Mouse (Mus musculus) T-helper 1 cell (primary cell): ENCODE data around the gene Ncbp2.

ENCODE experiments used
- in situ Hi-C: fragments of 300-600 bp; cut with MboI, MseI; formaldehyde crosslinking; loops from one replicate; pipeline ENCODE4 v1.15.1; 2025; ENCODE audit warnings: high pct_unique_total_duplicates

Gene Ncbp2

GRCm38 (mm10) chr16:31948345-31948774, at the start of gene Ncbp2, which contains the start of gene 0610012G03Rik:
Ncbp2 (plus strand) TSS chr16:31948513.
0610012G03Rik (minus strand) TSS chr16:31948494.
- in situ Hi-C loops, result loop anchor here (5.0 kb wide), 1 partner anchor 54 kb away; the partner anchor contains the start of gene Senp5

GRCm38 (mm10) chr16:31898546-31899326, 49.6 kb upstream of the Ncbp2 start:
- in situ Hi-C loops, result loop anchor here (10.0 kb wide), 1 partner anchor 434 kb away; no protein-coding TSS in a partner anchor

GRCm38 (mm10) chr16:31901886-31902285, 46.4 kb upstream of the Ncbp2 start:
- in situ Hi-C loops, result no loop called here

- in situ Hi-C loops, result no loop called here
These were observed 45.1 kb upstream of the Ncbp2 start for GRCm38 (mm10) chr16:31903239-31903638.

- in situ Hi-C loops, result no loop called here
These were observed 43.0 kb upstream of the Ncbp2 start for GRCm38 (mm10) chr16:31905331-31905730.

- in situ Hi-C loops, result no loop called here
These were observed 42.2 kb upstream of the Ncbp2 start for GRCm38 (mm10) chr16:31905891-31906825.

- in situ Hi-C loops, result no loop called here
These were observed 41.4 kb upstream of the Ncbp2 start for GRCm38 (mm10) chr16:31906896-31907295.

GRCm38 (mm10) chr16:31908959-31909358, 39.4 kb upstream of the Ncbp2 start:
- in situ Hi-C loops, result no loop called here

- in situ Hi-C loops, result no loop called here
These were observed 37.9 kb upstream of the Ncbp2 start for GRCm38 (mm10) chr16:31910281-31910847.

- in situ Hi-C loops, result loop anchor here (5.0 kb wide), 1 partner anchor 40 kb away; the partner anchor contains the start of gene Meltf
These were observed 30.5 kb upstream of the Ncbp2 start for GRCm38 (mm10) chr16:31917776-31918175.

GRCm38 (mm10) chr16:31918248-31918724, 30.0 kb upstream of the Ncbp2 start:
- in situ Hi-C loops, result loop anchor here (5.0 kb wide), 1 partner anchor 41 kb away; the partner anchor contains the start of gene Meltf

- in situ Hi-C loops, result no loop called here
These were observed 23.9 kb upstream of the Ncbp2 start for GRCm38 (mm10) chr16:31924368-31924767.

- in situ Hi-C loops, result no loop called here
These were observed 22.2 kb upstream of the Ncbp2 start for GRCm38 (mm10) chr16:31926091-31926490.

- in situ Hi-C loops, result no loop called here
These were observed 21.6 kb upstream of the Ncbp2 start for GRCm38 (mm10) chr16:31926547-31927182.

GRCm38 (mm10) chr16:31927412-31927811, 20.9 kb upstream of the Ncbp2 start:
- in situ Hi-C loops, result no loop called here

GRCm38 (mm10) chr16:31931330-31931729, 17.0 kb upstream of the Ncbp2 start:
- in situ Hi-C loops, result loop anchor here (10.0 kb wide), 1 partner anchor 1827 kb away; no protein-coding TSS in a partner anchor

GRCm38 (mm10) chr16:31932255-31932654, 16.1 kb upstream of the Ncbp2 start:
- in situ Hi-C loops, result loop anchor here (10.0 kb wide), 1 partner anchor 1827 kb away; no protein-coding TSS in a partner anchor

- in situ Hi-C loops, result loop anchor here (10.0 kb wide), 1 partner anchor 1828 kb away; no protein-coding TSS in a partner anchor
These were observed 15.2 kb upstream of the Ncbp2 start for GRCm38 (mm10) chr16:31932840-31933697.

- in situ Hi-C loops, result loop anchor here (10.0 kb wide), 1 partner anchor 1829 kb away; no protein-coding TSS in a partner anchor
These were observed 14.4 kb upstream of the Ncbp2 start, which contains the start of gene Pigz for GRCm38 (mm10) chr16:31933751-31934549. Pigz (plus strand) TSS chr16:31933851.
